Mouse (Mus musculus): ENCODE results near the gene Ptgdr2.

- TF ChIP-seq CTCF (conservative IDR thresholded peaks at IDR 0.05; ENCODE audit: low read length) (no peak), NANOG (IDR thresholded peaks at IDR 0.05; ENCODE audit: borderline replicate concordance, low read length) (no peak)
These were observed 43.2 kb downstream of the Ptgdr2 start for GRCm38 (mm10) chr19:10980210-10980609.

Measured in E14TG2a.4 (cell line).